Mouse (Mus musculus) CH12.LX (cell line): ENCODE results near the gene Hist1h4d.
A peak's percentile ranks its signal among the peaks of the same experiment; 100 is the strongest.

Experiments used
- BHLHE40 ChIP-seq: IDR thresholded peaks from 2 replicates; pipeline ENCODE4 v1.6.1; 2011; ENCODE audit warnings: mild to moderate bottlenecking, low read depth, low read length, improper control_type of control experiment
- CHD1 ChIP-seq: IDR thresholded peaks from 2 replicates; pipeline ENCODE4 v1.6.1; 2012; ENCODE audit warnings: low read depth, low read length, improper control_type of control experiment, inconsistent platforms
- CTCF ChIP-seq, 2 experiments: IDR thresholded peaks in 1 of 2; conservative IDR thresholded peaks in 1 of 2; 2 replicates each; pipeline ENCODE4 v1.5.1; 2011 to 2012; ENCODE audit warnings: low read depth in 2 of 2, low read length in 2 of 2, improper control_type of control experiment in 1 of 2, inconsistent platforms in 1 of 2, mild to moderate bottlenecking in 1 of 2, moderate library complexity in 1 of 2
- EP300 ChIP-seq: IDR thresholded peaks from 2 replicates; pipeline ENCODE4 v1.6.1; 2011; ENCODE audit warnings: low read length, improper control_type of control experiment
- JUND ChIP-seq: conservative IDR thresholded peaks from 2 replicates; pipeline ENCODE4 v1.6.1; 2011; ENCODE audit warnings: low read depth, low read length, improper control_type of control experiment
- NELFE ChIP-seq: IDR thresholded peaks from 2 replicates; pipeline ENCODE4 v1.6.1; 2011; ENCODE audit warnings: low read depth, low read length, improper control_type of control experiment
- POLR2A ChIP-seq: IDR thresholded peaks from 2 replicates; pipeline ENCODE4 v1.6.1; 2011; ENCODE audit warnings: low read depth, mild to moderate bottlenecking, improper control_type of control experiment, low read length
- RAD21 ChIP-seq: IDR thresholded peaks from 2 replicates; pipeline ENCODE4 v1.6.1; 2011; ENCODE audit warnings: low read depth, mild to moderate bottlenecking, low read length, improper control_type of control experiment, moderate library complexity
- RCOR1 ChIP-seq: conservative IDR thresholded peaks from 2 replicates; pipeline ENCODE4 v1.6.1; 2012; ENCODE audit warnings: low read depth, mild to moderate bottlenecking, inconsistent platforms, low read length, improper control_type of control experiment
- UBTF ChIP-seq: IDR thresholded peaks from 2 replicates; pipeline ENCODE4 v1.6.1; 2012; ENCODE audit warnings: low read depth, mild to moderate bottlenecking, inconsistent platforms, low read length, improper control_type of control experiment, moderate library complexity
- ZC3H11A ChIP-seq: IDR thresholded peaks from 2 replicates; pipeline ENCODE4 v1.6.1; 2012; ENCODE audit warnings: low read depth, mild to moderate bottlenecking, inconsistent platforms, low read length, improper control_type of control experiment

DNA sequence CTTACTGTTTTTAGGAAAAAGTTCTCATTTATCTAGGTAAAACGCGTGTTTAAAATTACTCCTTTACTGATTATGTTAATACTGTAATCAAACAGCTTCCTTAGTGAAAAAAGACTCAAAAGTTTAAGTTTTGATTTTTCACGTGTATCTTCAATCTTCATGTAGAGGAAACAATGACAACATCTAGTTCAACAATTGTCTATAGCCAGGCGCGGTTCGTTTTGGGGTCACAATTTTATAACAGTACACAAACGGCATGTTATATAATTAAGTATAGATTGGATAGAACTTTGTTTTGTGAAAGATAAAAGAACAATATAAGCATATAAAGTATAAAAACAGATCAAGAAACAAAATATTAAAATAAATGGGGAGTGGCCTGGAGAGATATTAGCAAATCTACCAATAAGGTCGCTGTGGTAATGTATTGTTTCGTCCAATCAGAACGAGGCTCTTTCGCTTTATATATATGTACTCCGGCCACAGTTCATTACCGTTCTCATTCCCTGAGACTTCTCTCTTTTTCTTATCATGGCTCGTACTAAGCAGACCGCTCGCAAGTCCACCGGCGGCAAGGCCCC is 6.0 kb upstream of the Hist1h4d start, which contains the start of gene Hist1h3d:
- TF ChIP-seq CTCF (conservative IDR thresholded peaks at IDR 0.05 in 1 of 2, IDR thresholded peaks at IDR 0.05 in 1 of 2; ENCODE audit: low read depth in 2 of 2, low read length in 2 of 2) (no peak), RAD21 (no peak), CHD1 (no peak), UBTF (no peak), POLR2A (no peak; the same call in 1 of the 2 replicates), NELFE (peak; percentile 95), BHLHE40 (peak; percentile 26; the same call in 1 of the 2 replicates), ZC3H11A (no peak), JUND (peak; percentile 62; the same call in 1 of the 2 replicates), RCOR1 (no peak; the same call in 1 of the 2 replicates), EP300 (no peak)
